ENCODE assay signal across 8 mouse cellular contexts in the genomic region with DNA sequence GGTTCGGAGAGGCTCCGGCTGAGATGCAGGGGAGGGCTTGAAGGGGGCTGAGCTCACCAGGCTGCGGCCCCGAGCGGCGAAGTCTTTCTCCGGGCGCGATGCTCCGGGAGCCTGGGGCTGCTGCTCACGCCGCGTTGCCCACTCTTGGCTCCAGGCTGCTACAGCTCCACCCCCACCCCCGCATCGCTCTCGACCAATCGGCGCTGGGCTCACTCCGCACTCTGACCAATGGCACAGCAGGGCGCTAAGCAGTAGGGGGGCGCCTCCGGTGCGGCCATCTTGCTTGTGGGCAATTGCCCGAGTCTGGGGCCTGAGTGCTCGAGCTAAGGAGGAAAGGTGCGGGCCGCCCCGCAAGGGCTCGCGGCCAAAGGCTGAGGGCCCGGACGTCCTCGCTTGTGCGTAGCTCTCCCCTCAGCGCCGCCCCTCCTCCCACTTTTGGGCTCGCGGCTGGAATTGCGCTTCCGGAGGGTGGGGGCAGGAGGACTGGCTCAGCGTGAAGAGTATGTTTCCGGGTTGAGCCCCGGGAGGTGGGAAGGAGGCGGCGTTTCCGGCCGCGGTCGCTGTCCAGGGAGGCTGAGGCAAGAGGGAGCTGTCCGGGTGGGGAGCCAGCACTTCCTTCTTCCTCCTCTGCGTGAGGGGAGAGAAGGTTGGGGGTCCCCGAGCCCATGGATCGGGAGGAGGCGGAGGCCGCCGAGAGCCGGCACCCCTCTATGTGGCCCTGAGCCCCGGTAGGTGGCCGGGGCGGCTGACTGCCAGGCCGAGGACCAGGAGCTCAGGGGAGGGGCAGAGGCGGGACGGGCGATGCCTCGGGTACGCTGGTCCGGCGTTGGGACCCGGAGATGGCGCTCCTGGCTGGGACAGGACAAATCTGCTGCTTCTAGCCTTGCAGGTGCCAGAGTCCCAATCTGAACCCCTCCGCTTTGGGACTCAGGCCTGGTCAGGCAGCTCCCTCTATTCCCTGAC. TPM values are rescaled to one million over a fixed set of nuclear protein-coding genes. Genes with fewer than 3 reads are reported as not detected.
DNase-seq lines count a peak whose midpoint lies in the region; ATAC-seq and TF ChIP-seq lines count a peak whose summit lies in the region.

A gene (minus strand): TSS at position 171 of the 963 bp plus-strand sequence.
A gene (plus strand): TSS at position 277 of the 963 bp plus-strand sequence.

- H3K4me3 ChIP-seq in G1E (ENCODE audit: low read depth, low read length), result peak within 1 kb of the TSS; percentile 93
- peak within 1 kb of the TSS; percentile 69 for H3K4me3 ChIP-seq in forebrain, postnatal 0 days (ENCODE audit: low read depth, low read length)
- H3K4me3 ChIP-seq in lung, embryonic 16.5 days (ENCODE audit: low read length), result peak within 1 kb of the TSS; percentile 73

- peak; percentile 99 for DNase-seq in G1E (ENCODE audit: low spot score)
- peak; percentile 96 to 99 for DNase-seq in cerebellum, adult 18-20 months
- peak; percentile 98 for DNase-seq in forebrain, postnatal 0 days
- DNase-seq in heart, postnatal 4 days, result peak; percentile 97
- peak; percentile 95 for DNase-seq in layer of hippocampus, adult 9-10 months (ENCODE audit: low spot score)
- peak; percentile 96 for DNase-seq in ovary, postnatal 10 days (ENCODE audit: low spot score)
- DNase-seq in thymus, postnatal 10 days (ENCODE audit: low spot score in 2 of 2), result peak; percentile 96

- no peaks in the 10 kb centered on the region for H3K27me3 ChIP-seq in G1E (ENCODE audit: insufficient read depth, low read length)
- H3K27me3 ChIP-seq in forebrain, postnatal 0 days (ENCODE audit: insufficient read depth, low read length), result no peaks in the 10 kb centered on the region
- no peaks in the 10 kb centered on the region for H3K27me3 ChIP-seq in lung, embryonic 16.5 days (ENCODE audit: control insufficient read depth, insufficient read depth, low read depth, low read length)

- H3K4me1 ChIP-seq in G1E (ENCODE audit: insufficient read depth, low read depth, low read length), result peaks cover 60% of the 10 kb centered on the region
- peaks cover 30% of the 10 kb centered on the region for H3K4me1 ChIP-seq in forebrain, postnatal 0 days (ENCODE audit: insufficient read depth)
- H3K4me1 ChIP-seq in lung, embryonic 16.5 days (replicated peaks; ENCODE audit: control insufficient read depth, insufficient read depth, low read length), result peaks cover 35% of the 10 kb centered on the region

- no peak for TF ChIP-seq CTCF in G1E (IDR thresholded peaks at IDR 0.05; ENCODE audit: low read depth, low read length)
- no peak for TF ChIP-seq CTCF in forebrain, postnatal 0 days (IDR thresholded peaks at IDR 0.05; ENCODE audit: low read depth)

- WGBS in forebrain, postnatal 0 days, result 2% methylated on average over 69 of the region's 71 CpGs
- under 1% methylated on average over 70 of the region's 71 CpGs for WGBS in lung, embryonic 16.5 days

- peaks cover 58% of the 10 kb centered on the region for H3K36me3 ChIP-seq in G1E (replicated peaks)
- peaks cover 16% of the 10 kb centered on the region for H3K36me3 ChIP-seq in forebrain, postnatal 0 days (ENCODE audit: insufficient read depth)
- peaks cover 9% of the 10 kb centered on the region for H3K36me3 ChIP-seq in lung, embryonic 16.5 days (ENCODE audit: control insufficient read depth, insufficient read depth, low read length)

- no peaks in the 10 kb centered on the region for H3K9me3 ChIP-seq in G1E (replicated peaks)
- H3K9me3 ChIP-seq in forebrain, postnatal 0 days (ENCODE audit: low read length), result no peaks in the 10 kb centered on the region
- no peaks in the 10 kb centered on the region for H3K9me3 ChIP-seq in lung, embryonic 16.5 days (ENCODE audit: control insufficient read depth, low read length)

- H3K4me2 ChIP-seq in forebrain, postnatal 0 days (ENCODE audit: low read depth), result peak within 1 kb of the TSS; percentile 96
- H3K4me2 ChIP-seq in lung, embryonic 16.5 days (ENCODE audit: low read depth, low read length), result peak within 1 kb of the TSS; percentile 75

- peak; percentile 94 for ATAC-seq in G1E (ENCODE audit: extremely low read depth, insufficient number of reproducible peaks, low FRiP score, poor library complexity, severe bottlenecking)
- peak; percentile 98 for ATAC-seq in forebrain, postnatal 0 days
- ATAC-seq in lung, embryonic 16.5 days (ENCODE audit: low read depth), result peak; percentile 99

- peak within 1 kb of the TSS; percentile 94 for H3K27ac ChIP-seq in forebrain, postnatal 0 days (ENCODE audit: low read depth, low read length)
- H3K27ac ChIP-seq in lung, embryonic 16.5 days (ENCODE audit: low read length), result peak within 1 kb of the TSS; percentile 93

- H3K9ac ChIP-seq in forebrain, postnatal 0 days, result peak within 1 kb of the TSS; percentile 74
- peak within 1 kb of the TSS; percentile 80 for H3K9ac ChIP-seq in lung, embryonic 16.5 days (ENCODE audit: low read length)

RNA-seq across cellular contexts. Expression of the first gene that starts in this region (rescaled TPM):
- total RNA-seq in G1E (2014; fragmentation: Nextera tagmentation) (16.9 and 18.4 TPM in 2 replicates), G1E (2017) (10.3 and 11.4 TPM in 2 replicates)
- 86.9 and 89.1 TPM in 2 replicates for polyA plus RNA-seq in G1E (2012)
- 308 and 339 TPM in 2 replicates for total RNA-seq in forebrain, postnatal 0 days (2014; rRNA removed)
- 205 and 223 TPM in 2 replicates for polyA plus RNA-seq in forebrain, postnatal 0 days (2015; fragmentation: Nextera tagmentation; extraction: Ambion mirVana)
- 10 to 100 TPM; 17.5 to 18.3 TPM for total RNA-seq in heart, postnatal 4 days (2021)
- 24.5 and 26.7 TPM in 2 replicates for polyA plus RNA-seq in lung, embryonic 16.5 days (2015; fragmentation: Nextera tagmentation; extraction: Ambion mirVana)

RNA-seq across cellular contexts. Expression of the second gene that starts in this region (rescaled TPM):
- total RNA-seq in G1E (2014; fragmentation: Nextera tagmentation) (41.5 and 45.5 TPM in 2 replicates), G1E (2017) (15.1 and 15.5 TPM in 2 replicates)
- polyA plus RNA-seq in G1E (2012), result 10.6 and 21.8 TPM in 2 replicates
- total RNA-seq in forebrain, postnatal 0 days (2014; rRNA removed), result 33.4 and 35.7 TPM in 2 replicates
- 27.4 and 33.5 TPM in 2 replicates for polyA plus RNA-seq in forebrain, postnatal 0 days (2015; fragmentation: Nextera tagmentation; extraction: Ambion mirVana)
- total RNA-seq in heart, postnatal 4 days (2021), result 10 to 100 TPM; 21.3 to 22.8 TPM
- 24.2 and 26.2 TPM in 2 replicates for polyA plus RNA-seq in lung, embryonic 16.5 days (2015; fragmentation: Nextera tagmentation; extraction: Ambion mirVana)

Comparison
In these comparisons a context has a peak if more than half of its experiments do, and no peak if none do; other contexts are left out.
1. Peak in every context shown above with its lines: DNase-seq, ATAC-seq, H3K4me3 ChIP-seq and H3K27ac ChIP-seq.
2. RNA of the first gene that starts in this region (total RNA-seq): 308 to 339 TPM in forebrain, postnatal 0 days; 17.5 to 18.3 TPM in heart, postnatal 4 days and 10.3 to 18.4 TPM in G1E; every median in the first group is over 10 times any median in the second.